Mouse (Mus musculus): ENCODE measurements around the gene Brms1l. TPM values are rescaled to one million over a fixed set of nuclear protein-coding genes. Genes with fewer than 3 reads are reported as not detected.

Gene Brms1l
- polyA plus RNA-seq, 1 experiment from 2014 or later, result 30.0 TPM

- H3K9me3 ChIP-seq (ENCODE audit: control insufficient read depth, low read length), result 0 out of 2 replicates have a peak, but pooled peaks cover 2% of the 10 kb centered on the region
- H3K36me3 ChIP-seq (ENCODE audit: control insufficient read depth, insufficient read depth, low read length), result no peaks in the 10 kb centered on the region
- peak; percentile 93 for ATAC-seq (replicated peaks; ENCODE audit: low FRiP score, low TSS enrichment, low read depth)
- WGBS, result under 1% methylated on average over 77 of the region's 78 CpGs
- peak within 1 kb of the TSS; percentile 71 for H3K4me2 ChIP-seq (ENCODE audit: low read length)
- peak within 1 kb of the TSS; percentile 89 for H3K9ac ChIP-seq (ENCODE audit: low read length)
- H3K4me1 ChIP-seq (replicated peaks; ENCODE audit: control insufficient read depth, insufficient read depth, low read length), result peaks cover 12% of the 10 kb centered on the region
- no peaks in the 10 kb centered on the region for H3K27me3 ChIP-seq (replicated peaks; ENCODE audit: control insufficient read depth, insufficient read depth, low read length)
- peak within 1 kb of the TSS; percentile 94 for H3K4me3 ChIP-seq (ENCODE audit: low read depth, low read length)
- peak within 1 kb of the TSS; percentile 91 for H3K27ac ChIP-seq (ENCODE audit: low read depth)
- peak; percentile 98 for DNase-seq (ENCODE audit: low spot score)
Observed at GRCm38 (mm10) chr12:55820661-55821314, 15.3 kb upstream of the Brms1l start, which contains the start of gene Ralgapa1. TSS of gene Ralgapa1 (minus strand) at chr12:55821167.

- H3K27ac ChIP-seq (ENCODE audit: low read depth), result no peak overlapping the region
- WGBS, result 84% methylated on average over 6 of the region's 6 CpGs
Observed at GRCm38 (mm10) chr12:55824027-55824426, 12.1 kb upstream of the Brms1l start.

GRCm38 (mm10) chr12:55825537-55825936 is 10.6 kb upstream of the Brms1l start:
- ATAC-seq (replicated peaks; ENCODE audit: low FRiP score, low TSS enrichment, low read depth) (no peak), DNase-seq (ENCODE audit: low spot score) (no peak)
- WGBS, result 83% methylated on average over 2 of the region's 2 CpGs
- 0 out of 2 replicates have a peak, but pooled peaks cover 3% of the 10 kb centered on the region for H3K9me3 ChIP-seq (ENCODE audit: control insufficient read depth, low read length)
- H3K4me3 ChIP-seq (ENCODE audit: low read depth, low read length), result no peak overlapping the region
- H3K9ac ChIP-seq (ENCODE audit: low read length), result no peak overlapping the region
- no peak overlapping the region for H3K4me2 ChIP-seq (ENCODE audit: low read length)
- no peak overlapping the region for H3K27ac ChIP-seq (ENCODE audit: low read depth)
- H3K4me1 ChIP-seq (replicated peaks; ENCODE audit: control insufficient read depth, insufficient read depth, low read length), result no peaks in the 10 kb centered on the region
- no peaks in the 10 kb centered on the region for H3K36me3 ChIP-seq (ENCODE audit: control insufficient read depth, insufficient read depth, low read length)
- H3K27me3 ChIP-seq (replicated peaks; ENCODE audit: control insufficient read depth, insufficient read depth, low read length), result no peaks in the 10 kb centered on the region

More at GRCm38 (mm10) chr12:55824027-55824426, 12.1 kb upstream of the Brms1l start:
- Histone ChIP-seq H3K9me3 (ENCODE audit: control insufficient read depth, low read length) (0 out of 2 replicates have a peak, but pooled peaks cover 3% of the 10 kb centered on the region), H3K4me1 (replicated peaks; ENCODE audit: control insufficient read depth, insufficient read depth, low read length) (peaks cover 8% of the 10 kb centered on the region), H3K4me3 (ENCODE audit: low read depth, low read length) (no peak overlapping the region), H3K4me2 (ENCODE audit: low read length) (no peak overlapping the region), H3K36me3 (ENCODE audit: control insufficient read depth, insufficient read depth, low read length) (no peaks in the 10 kb centered on the region), H3K9ac (ENCODE audit: low read length) (no peak overlapping the region), H3K27me3 (replicated peaks; ENCODE audit: control insufficient read depth, insufficient read depth, low read length) (no peaks in the 10 kb centered on the region)
- ATAC-seq (replicated peaks; ENCODE audit: low FRiP score, low TSS enrichment, low read depth) (no peak), DNase-seq (ENCODE audit: low spot score) (no peak)

GRCm38 (mm10) chr12:55831101-55831500 is 5.0 kb upstream of the Brms1l start:
- Histone ChIP-seq H3K4me2 (ENCODE audit: low read length) (no peak overlapping the region), H3K27me3 (replicated peaks; ENCODE audit: control insufficient read depth, insufficient read depth, low read length) (no peaks in the 10 kb centered on the region), H3K4me3 (ENCODE audit: low read depth, low read length) (no peak overlapping the region), H3K9me3 (ENCODE audit: control insufficient read depth, low read length) (no peaks in the 10 kb centered on the region), H3K27ac (ENCODE audit: low read depth) (no peak overlapping the region), H3K36me3 (ENCODE audit: control insufficient read depth, insufficient read depth, low read length) (no peaks in the 10 kb centered on the region), H3K9ac (ENCODE audit: low read length) (no peak overlapping the region), H3K4me1 (replicated peaks; ENCODE audit: control insufficient read depth, insufficient read depth, low read length) (no peaks in the 10 kb centered on the region)
- ATAC-seq (replicated peaks; ENCODE audit: low FRiP score, low TSS enrichment, low read depth), result no peak
- DNase-seq (ENCODE audit: low spot score), result peak; percentile 77
- 25% methylated on average over 2 of the region's 2 CpGs for WGBS

GRCm38 (mm10) chr12:55832961-55833360 is 3.2 kb upstream of the Brms1l start:
- ATAC-seq (replicated peaks; ENCODE audit: low FRiP score, low TSS enrichment, low read depth), result no peak
- DNase-seq (ENCODE audit: low spot score), result no peak
- H3K9ac ChIP-seq (ENCODE audit: low read length), result no peak overlapping the region
- no peak overlapping the region for H3K4me3 ChIP-seq (ENCODE audit: low read depth, low read length)
- H3K27ac ChIP-seq (ENCODE audit: low read depth), result no peak overlapping the region
- H3K27me3 ChIP-seq (replicated peaks; ENCODE audit: control insufficient read depth, insufficient read depth, low read length), result no peaks in the 10 kb centered on the region
- no peak overlapping the region for H3K4me2 ChIP-seq (ENCODE audit: low read length)
- no peaks in the 10 kb centered on the region for H3K9me3 ChIP-seq (ENCODE audit: control insufficient read depth, low read length)
- no peaks in the 10 kb centered on the region for H3K36me3 ChIP-seq (ENCODE audit: control insufficient read depth, insufficient read depth, low read length)
- H3K4me1 ChIP-seq (replicated peaks; ENCODE audit: control insufficient read depth, insufficient read depth, low read length), result peaks cover 4% of the 10 kb centered on the region; the same call in 1 of the 2 replicates

- H3K9ac ChIP-seq (ENCODE audit: low read length), result no peak overlapping the region
- WGBS, result 59% methylated on average over 9 of the region's 9 CpGs
- H3K27me3 ChIP-seq (replicated peaks; ENCODE audit: control insufficient read depth, insufficient read depth, low read length), result no peaks in the 10 kb centered on the region
- H3K4me2 ChIP-seq (ENCODE audit: low read length), result no peak overlapping the region
- H3K4me3 ChIP-seq (ENCODE audit: low read depth, low read length), result no peak overlapping the region
- H3K4me1 ChIP-seq (replicated peaks; ENCODE audit: control insufficient read depth, insufficient read depth, low read length), result peaks cover 4% of the 10 kb centered on the region; the same call in 1 of the 2 replicates
- no peaks in the 10 kb centered on the region for H3K36me3 ChIP-seq (ENCODE audit: control insufficient read depth, insufficient read depth, low read length)
- no peak overlapping the region for H3K27ac ChIP-seq (ENCODE audit: low read depth)
- ATAC-seq (replicated peaks; ENCODE audit: low FRiP score, low TSS enrichment, low read depth) (no peak), DNase-seq (ENCODE audit: low spot score) (no peak)
- H3K9me3 ChIP-seq (ENCODE audit: control insufficient read depth, low read length), result no peaks in the 10 kb centered on the region
Observed at GRCm38 (mm10) chr12:55833906-55834625, 2.1 kb upstream of the Brms1l start.

- 79% methylated on average over 8 of the region's 8 CpGs for WGBS
- H3K4me1 ChIP-seq (replicated peaks; ENCODE audit: control insufficient read depth, insufficient read depth, low read length), result peaks cover 4% of the 10 kb centered on the region; the same call in 1 of the 2 replicates
- no peak overlapping the region for H3K4me2 ChIP-seq (ENCODE audit: low read length)
- DNase-seq (ENCODE audit: low spot score), result no peak
- no peaks in the 10 kb centered on the region for H3K9me3 ChIP-seq (ENCODE audit: control insufficient read depth, low read length)
- H3K4me3 ChIP-seq (ENCODE audit: low read depth, low read length), result no peak overlapping the region
- H3K27me3 ChIP-seq (replicated peaks; ENCODE audit: control insufficient read depth, insufficient read depth, low read length), result no peaks in the 10 kb centered on the region
- no peak overlapping the region for H3K9ac ChIP-seq (ENCODE audit: low read length)
- no peak for ATAC-seq (replicated peaks; ENCODE audit: low FRiP score, low TSS enrichment, low read depth)
- H3K27ac ChIP-seq (ENCODE audit: low read depth), result no peak overlapping the region
- H3K36me3 ChIP-seq (ENCODE audit: control insufficient read depth, insufficient read depth, low read length), result no peaks in the 10 kb centered on the region
Observed at GRCm38 (mm10) chr12:55834891-55835290, 1.2 kb upstream of the Brms1l start.

- peak overlapping the region; percentile 74; the same call in 1 of the 2 replicates for H3K27ac ChIP-seq (ENCODE audit: low read depth)
- no peak for ATAC-seq (replicated peaks; ENCODE audit: low FRiP score, low TSS enrichment, low read depth)
- WGBS, result 0% methylated on average over 6 of the region's 6 CpGs
Observed at GRCm38 (mm10) chr12:55835857-55836198, 296 bp upstream of the Brms1l start.

More at GRCm38 (mm10) chr12:55835857-55836198, 296 bp upstream of the Brms1l start:
- H3K36me3 ChIP-seq (ENCODE audit: control insufficient read depth, insufficient read depth, low read length), result no peaks in the 10 kb centered on the region
- H3K4me2 ChIP-seq (ENCODE audit: low read length), result peak overlapping the region; percentile 48
- H3K9me3 ChIP-seq (ENCODE audit: control insufficient read depth, low read length), result no peaks in the 10 kb centered on the region
- peak overlapping the region; percentile 41 for H3K9ac ChIP-seq (ENCODE audit: low read length)
- peaks cover 4% of the 10 kb centered on the region; the same call in 1 of the 2 replicates for H3K4me1 ChIP-seq (replicated peaks; ENCODE audit: control insufficient read depth, insufficient read depth, low read length)
- H3K4me3 ChIP-seq (ENCODE audit: low read depth, low read length), result peak overlapping the region; percentile 84
- DNase-seq (ENCODE audit: low spot score), result no peak
- no peaks in the 10 kb centered on the region for H3K27me3 ChIP-seq (replicated peaks; ENCODE audit: control insufficient read depth, insufficient read depth, low read length)

Measured in intestine, embryonic 14.5 days (tissue).